Mouse (Mus musculus): Measurements from ENCODE around the gene Cblb.

Gene Cblb

GRCm38 (mm10) chr16:52031091-52031689 lies at the start of gene Cblb:
TSS of gene Cblb (plus strand) at chr16:52031225.
- DNase-seq (ENCODE audit: low spot score) = peak; percentile 99

- no peak for DNase-seq (ENCODE audit: low spot score)
Observed at GRCm38 (mm10) chr16:51985436-51985835, 45.6 kb upstream of the Cblb start.

- DNase-seq (ENCODE audit: low spot score) = no peak
Observed at GRCm38 (mm10) chr16:51986207-51986606, 44.8 kb upstream of the Cblb start.

- no peak for DNase-seq (ENCODE audit: low spot score)
Observed at GRCm38 (mm10) chr16:51987085-51987620, 43.9 kb upstream of the Cblb start.

GRCm38 (mm10) chr16:51988027-51988426 lies 43.0 kb upstream of the Cblb start:
- DNase-seq (ENCODE audit: low spot score) = no peak

- DNase-seq (ENCODE audit: low spot score) = no peak
Observed at GRCm38 (mm10) chr16:51989259-51989658, 41.8 kb upstream of the Cblb start.

GRCm38 (mm10) chr16:52000043-52000442 lies 31.0 kb upstream of the Cblb start:
- no peak for DNase-seq (ENCODE audit: low spot score)

- DNase-seq (ENCODE audit: low spot score) = no peak
Observed at GRCm38 (mm10) chr16:52000801-52001200, 30.2 kb upstream of the Cblb start.

GRCm38 (mm10) chr16:52007006-52007405 lies 24.0 kb upstream of the Cblb start:
- no peak for DNase-seq (ENCODE audit: low spot score)

GRCm38 (mm10) chr16:52008471-52008870 lies 22.6 kb upstream of the Cblb start:
- DNase-seq (ENCODE audit: low spot score) = no peak

GRCm38 (mm10) chr16:52009421-52009820 lies 21.6 kb upstream of the Cblb start:
- DNase-seq (ENCODE audit: low spot score) = no peak

- DNase-seq (ENCODE audit: low spot score) = no peak
Observed at GRCm38 (mm10) chr16:52012984-52013383, 18.0 kb upstream of the Cblb start.

- no peak for DNase-seq (ENCODE audit: low spot score)
Observed at GRCm38 (mm10) chr16:52013812-52014211, 17.2 kb upstream of the Cblb start.

- no peak for DNase-seq (ENCODE audit: low spot score)
Observed at GRCm38 (mm10) chr16:52023417-52023816, 7.6 kb upstream of the Cblb start.

- DNase-seq (ENCODE audit: low spot score) = no peak
Observed at GRCm38 (mm10) chr16:52027326-52027725, 3.7 kb upstream of the Cblb start.

- DNase-seq (ENCODE audit: low spot score) = no peak
Observed at GRCm38 (mm10) chr16:52029001-52029400, 2.0 kb upstream of the Cblb start.

GRCm38 (mm10) chr16:52031712-52032251 lies 757 bp downstream of the Cblb start:
- peak; percentile 94 for DNase-seq (ENCODE audit: low spot score)

GRCm38 (mm10) chr16:52032376-52033330 lies 1.6 kb downstream of the Cblb start:
- DNase-seq (ENCODE audit: low spot score) = no peak

GRCm38 (mm10) chr16:52033381-52034315 lies 2.6 kb downstream of the Cblb start:
- no peak for DNase-seq (ENCODE audit: low spot score)

- no peak for DNase-seq (ENCODE audit: low spot score)
Observed at GRCm38 (mm10) chr16:52034356-52034755, 3.3 kb downstream of the Cblb start.

- no peak for DNase-seq (ENCODE audit: low spot score)
Observed at GRCm38 (mm10) chr16:52036295-52036694, 5.3 kb downstream of the Cblb start.

GRCm38 (mm10) chr16:52038283-52038682 lies 7.3 kb downstream of the Cblb start:
- DNase-seq (ENCODE audit: low spot score) = no peak

All from testis, postnatal 10 days (tissue).